Mouse (Mus musculus) kidney, adult 18-20 months (tissue): ENCODE results near the gene Pofut1.
A peak's percentile ranks its signal among the peaks of the same experiment; 100 is the strongest.

Experiments used
- DNase-seq: peaks from one replicate; pipeline ENCODE4 v3.0.0; 2021

Pofut1 gene

DNA sequence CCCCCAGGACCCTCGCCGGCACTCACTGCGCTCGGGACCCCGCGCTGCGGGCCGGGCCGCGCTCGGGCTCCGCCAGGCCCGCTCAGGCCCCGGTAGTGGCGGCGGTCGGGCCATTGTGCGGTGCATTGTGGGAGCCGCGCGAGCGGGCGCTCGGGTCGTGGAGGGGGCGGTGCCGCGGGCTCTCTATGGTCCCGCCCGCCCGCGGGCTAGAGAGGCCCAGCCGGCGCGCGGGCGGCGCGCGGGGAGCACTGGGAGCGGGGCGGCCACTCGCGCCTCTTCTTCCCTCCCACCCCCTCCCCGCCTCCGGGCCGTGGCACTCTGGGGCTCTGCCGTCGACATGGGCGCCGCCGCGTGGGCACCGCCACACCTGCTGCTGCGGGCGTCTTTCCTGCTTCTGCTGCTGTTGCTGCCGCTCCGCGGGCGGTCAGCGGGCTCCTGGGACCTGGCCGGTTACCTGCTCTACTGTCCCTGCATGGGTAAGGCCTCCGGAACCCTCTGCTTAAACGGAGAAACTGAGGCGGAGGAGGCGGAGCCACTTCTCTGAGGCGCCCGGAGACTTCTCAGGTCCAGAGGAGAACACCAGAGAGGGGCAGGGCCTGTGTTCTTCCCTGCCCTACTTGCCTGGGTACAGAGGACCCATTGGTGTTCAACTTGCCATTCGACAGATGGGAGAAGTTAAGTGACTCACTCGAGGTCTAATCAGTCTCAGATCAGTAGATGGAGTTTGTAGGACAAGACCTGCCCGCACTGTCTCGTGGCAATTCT lies at the start of gene Pofut1, which contains the start of gene Plagl2:
Gene Pofut1 (plus strand): TSS at position 284 of the 765 bp plus-strand sequence.
Gene Plagl2 (minus strand): TSS at position 177 of the 765 bp plus-strand sequence.
- DNase-seq: peak; percentile 92

DNA sequence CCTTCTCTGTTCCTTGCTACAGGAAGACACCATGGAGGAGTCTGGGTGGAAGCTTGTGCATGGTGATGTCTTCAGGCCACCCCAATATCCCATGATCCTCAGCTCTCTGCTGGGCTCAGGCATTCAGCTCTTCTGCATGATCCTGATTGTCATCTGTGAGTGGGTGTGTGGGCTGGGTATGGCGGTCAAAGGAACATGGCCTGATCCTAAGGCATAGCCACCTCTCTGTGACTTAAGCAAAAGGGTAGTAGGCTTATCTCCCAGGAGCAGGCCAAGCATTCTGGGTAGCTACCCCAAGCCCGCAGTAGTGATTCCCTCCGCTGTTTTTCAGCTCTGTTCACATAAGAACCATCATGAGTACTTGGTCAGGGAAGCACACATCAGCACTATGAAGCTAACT lies 47.1 kb upstream of the Pofut1 start:
- DNase-seq: no peak

DNA sequence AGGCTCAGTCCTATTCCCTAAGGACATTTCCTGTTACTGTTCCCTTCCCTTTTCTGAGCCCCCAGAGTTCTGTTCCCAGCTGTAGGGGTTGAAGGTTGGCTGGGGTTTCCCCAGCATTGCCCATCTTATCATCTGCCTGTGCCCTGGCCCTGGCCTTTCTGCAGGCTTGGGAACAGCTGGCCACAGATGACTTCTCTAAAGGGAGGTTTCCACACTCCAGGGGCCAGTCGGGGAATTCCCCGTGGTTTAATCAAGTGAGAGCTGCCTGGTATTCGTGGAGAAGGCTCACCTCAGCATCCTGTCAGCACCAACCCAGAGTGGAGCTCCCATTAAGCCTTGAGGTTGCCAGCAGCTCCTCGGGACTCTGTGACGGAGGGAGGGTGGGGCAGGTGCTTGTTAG lies 42.8 kb upstream of the Pofut1 start:
- DNase-seq: no peak

DNA sequence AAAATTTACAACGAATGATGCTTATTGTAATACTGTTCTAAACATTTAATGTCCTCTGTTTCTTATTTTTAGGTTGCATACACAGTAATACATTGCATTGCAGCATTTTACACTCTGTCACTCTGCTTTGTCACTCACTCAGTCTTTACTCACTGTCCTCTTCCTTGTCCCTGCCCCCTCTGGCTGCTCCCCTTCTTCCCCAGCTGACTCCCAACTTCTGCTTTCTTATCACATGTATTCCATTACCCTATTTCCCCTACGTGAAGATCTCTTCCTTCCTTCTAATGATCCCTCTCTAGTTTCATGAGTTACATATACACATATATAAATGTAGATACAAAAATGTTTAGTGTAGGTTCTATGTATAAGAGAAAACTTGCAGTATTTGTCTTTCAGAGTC lies 42.2 kb upstream of the Pofut1 start:
- no peak for DNase-seq

DNA sequence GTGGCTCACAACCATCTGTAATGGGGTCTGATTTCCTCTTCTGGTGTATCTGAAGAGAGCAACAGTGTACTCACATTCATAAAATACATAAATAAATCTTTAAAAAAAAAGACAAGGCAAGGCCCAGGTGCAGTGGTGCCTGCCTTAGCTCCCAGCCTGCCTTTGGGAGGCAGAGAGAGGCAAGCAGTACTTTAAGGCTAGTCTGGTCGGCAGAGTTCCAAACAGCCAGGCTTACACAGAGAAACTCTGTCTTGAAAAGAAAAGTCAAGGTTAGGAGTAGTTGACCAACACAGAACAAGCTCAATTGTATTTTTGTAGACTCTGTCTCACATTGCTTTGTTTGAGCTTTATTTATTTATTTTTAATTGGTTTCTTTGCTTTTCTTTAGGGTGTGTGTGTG lies 38.6 kb upstream of the Pofut1 start:
- DNase-seq: no peak

DNA sequence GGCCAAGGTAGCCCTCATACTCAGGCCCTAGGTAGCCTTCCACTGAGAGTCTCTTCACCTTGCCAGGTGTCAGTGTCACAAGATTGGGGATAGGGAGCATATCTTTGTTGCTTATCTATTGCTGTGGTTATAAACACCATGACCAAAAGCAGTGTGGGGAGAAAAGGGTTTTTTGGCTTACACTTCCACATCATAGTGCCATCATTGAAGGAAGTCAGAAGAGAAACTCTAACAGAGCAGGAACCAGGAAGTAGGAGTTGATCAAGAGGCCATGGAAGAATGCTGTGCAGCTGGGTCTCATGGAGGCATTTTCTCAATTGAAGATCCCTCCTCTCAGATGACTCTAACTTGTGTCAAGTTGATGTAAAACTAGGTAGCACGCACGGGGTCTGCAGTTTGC lies 33.2 kb upstream of the Pofut1 start:
- no peak for DNase-seq

DNA sequence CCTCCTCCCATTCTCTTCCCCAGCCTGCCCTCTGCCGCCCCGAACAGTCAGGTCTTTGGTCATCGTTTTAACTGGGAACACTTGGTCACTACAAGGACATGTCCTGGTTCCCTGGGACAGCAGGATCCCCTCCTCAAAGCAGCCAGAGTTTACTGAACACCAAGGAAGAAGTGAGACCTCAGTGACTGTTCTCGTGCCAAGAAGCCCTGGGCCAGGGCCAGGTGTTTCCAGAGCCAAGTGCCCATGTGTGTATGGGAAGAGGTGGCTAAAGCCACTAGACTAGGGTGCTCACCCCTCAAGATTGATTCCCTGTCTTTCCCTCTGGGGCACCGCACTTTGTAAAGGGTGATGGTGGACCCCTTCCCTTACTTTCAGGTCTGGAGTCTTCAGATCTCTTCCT lies 32.0 kb upstream of the Pofut1 start:
- DNase-seq: no peak

DNA sequence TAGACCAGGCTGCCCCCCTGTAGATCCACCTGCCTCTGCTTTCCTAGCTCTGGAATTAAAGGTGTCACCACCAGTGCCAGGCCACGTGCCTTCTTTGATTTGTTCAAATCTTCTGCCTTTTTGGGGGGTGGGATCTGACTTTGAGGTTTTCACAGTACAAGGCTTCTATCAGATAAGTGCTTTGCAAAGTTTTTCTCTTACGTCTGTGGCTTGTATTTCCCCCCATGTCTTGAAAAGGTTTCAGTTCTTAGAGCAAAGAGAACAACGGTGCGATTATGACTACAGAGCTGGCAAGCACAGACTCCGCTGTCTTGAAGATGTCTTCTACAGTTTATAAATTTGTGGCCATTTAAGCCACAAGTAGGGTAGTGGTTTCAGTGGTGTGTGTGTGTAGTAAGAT lies 29.9 kb upstream of the Pofut1 start:
- DNase-seq: no peak

DNA sequence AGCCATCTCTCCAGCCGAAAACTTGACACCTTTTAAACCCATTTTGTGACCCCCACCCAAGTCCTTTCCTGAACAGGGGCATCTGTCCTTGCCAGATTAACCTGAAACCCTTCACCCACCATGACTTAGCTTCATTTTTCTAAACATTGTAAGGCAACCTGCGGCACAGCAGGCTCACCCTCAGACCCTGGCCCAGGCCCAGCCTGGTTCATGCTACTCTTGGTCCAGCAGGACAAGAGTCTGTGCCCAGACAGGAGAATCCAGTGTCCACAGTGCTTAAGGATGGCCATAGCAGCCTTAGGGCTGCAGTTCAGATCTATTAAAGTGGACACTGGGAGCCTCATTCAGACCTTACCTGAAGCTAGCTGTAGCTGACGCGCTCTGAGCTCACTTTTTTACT lies 28.0 kb upstream of the Pofut1 start:
- DNase-seq: no peak

DNA sequence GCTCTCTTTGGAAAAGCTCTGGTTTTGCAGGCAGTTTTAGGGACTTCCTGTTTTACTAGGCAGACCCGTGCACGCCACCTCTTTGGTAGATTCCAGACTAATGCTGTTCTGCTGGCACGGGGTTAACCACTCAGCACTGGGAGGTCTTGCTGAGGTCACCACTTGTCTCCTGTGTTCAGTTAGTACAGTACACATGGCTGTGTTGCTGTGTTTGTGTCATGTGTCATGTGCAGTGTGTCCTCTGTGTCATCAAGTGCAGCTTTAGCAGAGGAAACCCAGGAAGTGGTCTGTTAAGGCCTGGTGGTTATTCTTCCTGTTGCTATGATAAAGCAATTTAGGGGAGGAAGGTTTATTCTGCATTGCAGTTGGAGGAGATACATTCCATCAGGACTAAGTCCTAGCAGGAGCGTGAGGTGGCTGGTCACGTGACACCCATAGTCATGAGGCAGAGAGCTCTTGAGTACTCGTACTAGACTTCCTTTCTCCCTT lies 26.5 kb upstream of the Pofut1 start:
- no peak for DNase-seq

DNA sequence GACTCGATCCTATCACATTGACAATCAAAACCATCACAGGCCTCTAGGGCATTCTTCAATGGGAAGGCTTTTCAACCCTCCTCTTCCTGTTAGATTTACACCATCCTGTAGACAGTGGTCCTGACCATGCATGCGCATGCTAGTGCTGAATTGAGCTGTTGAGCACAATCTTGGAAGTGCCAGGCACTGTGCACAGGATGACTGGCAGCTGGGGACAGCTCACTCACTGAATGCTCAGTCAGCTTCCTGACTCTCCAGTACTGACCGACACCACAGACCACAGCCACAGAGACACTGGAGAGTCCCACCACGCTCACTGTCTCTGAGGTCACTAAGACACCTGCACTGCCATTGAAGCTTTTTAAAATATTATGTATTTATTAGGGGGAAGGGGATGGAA lies 25.9 kb upstream of the Pofut1 start:
- no peak for DNase-seq

DNA sequence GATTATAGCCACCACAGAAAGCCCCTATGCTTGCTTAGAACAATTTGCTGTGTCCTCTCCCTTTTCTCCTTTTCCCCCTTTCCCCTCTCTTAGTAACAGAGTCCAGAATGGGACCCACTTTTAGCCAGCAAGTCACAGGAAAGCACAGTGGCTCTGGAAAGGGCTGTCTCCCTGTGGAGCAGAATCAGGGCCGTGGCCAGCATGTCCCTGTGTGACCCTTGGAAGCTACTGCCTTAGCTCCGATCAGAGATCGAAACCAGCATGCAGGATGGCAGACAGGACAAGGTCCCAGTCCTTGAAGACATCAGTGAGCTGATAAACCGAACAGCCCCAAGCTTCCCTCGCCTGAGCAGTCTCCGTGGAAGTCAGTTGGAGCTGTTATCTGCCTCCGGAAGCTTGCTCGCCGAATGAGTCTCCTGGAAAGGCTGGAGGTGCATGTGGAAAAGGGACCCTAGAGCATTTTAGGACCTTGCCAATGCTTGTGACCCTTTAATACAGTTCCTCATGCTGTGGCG lies 23.4 kb upstream of the Pofut1 start:
- DNase-seq: no peak

DNA sequence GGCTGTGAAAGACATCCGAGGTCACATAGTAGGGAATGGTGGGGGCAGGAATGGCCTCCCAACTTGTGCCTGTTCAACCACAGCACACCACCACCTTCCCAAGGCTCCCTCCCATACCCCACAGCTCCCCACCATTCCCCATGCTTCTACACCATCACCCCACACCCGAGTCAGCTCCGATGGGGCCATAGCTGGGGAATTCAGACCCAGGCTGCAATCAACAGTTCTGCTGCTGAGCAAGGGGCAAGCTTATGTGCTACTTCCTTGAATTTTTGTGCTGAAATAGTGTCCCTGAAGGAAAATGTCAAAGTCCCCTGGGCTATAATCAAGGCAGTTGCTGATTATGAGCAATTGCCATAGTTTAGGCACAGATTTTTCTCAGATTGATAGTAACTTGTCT lies 22.8 kb upstream of the Pofut1 start:
- DNase-seq: no peak

DNA sequence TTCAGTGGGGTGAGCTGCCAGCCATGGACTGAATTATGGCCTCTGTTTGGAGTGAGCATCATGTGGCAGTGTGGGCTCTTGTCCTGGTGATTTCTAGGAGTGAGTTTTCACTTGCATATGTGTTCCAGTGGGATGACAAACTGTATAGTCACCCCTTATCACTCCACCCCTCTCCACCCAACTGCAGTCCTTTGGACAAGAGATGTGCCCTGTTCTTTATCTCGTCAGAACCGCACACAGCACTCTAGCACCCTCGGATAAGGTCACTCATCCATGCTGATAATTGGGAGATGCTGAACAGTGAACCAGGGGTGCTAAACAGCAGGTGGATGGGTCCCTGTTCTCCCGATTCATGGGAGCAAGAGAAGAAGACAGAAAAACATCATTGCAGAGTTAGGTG lies 19.7 kb upstream of the Pofut1 start:
- DNase-seq: no peak

DNA sequence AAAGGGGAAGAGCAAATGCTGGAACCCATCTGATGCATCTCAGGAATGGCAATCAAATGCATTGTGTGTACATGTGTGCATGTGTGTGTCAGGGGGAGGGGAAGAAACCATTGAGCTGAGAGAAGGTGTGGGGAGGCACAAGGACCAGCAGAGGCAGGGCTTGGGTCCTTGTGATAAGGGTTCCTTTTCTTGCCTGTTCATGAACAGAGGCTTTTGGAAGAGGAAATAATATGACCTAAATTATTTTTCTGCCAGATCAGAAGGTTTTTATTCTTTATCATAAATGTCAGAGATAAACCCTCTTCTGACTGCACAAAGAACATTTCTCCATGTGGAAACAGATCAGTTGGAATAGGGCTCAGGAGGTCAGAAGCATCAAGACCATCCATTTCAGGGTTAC lies 19.2 kb upstream of the Pofut1 start:
- no peak for DNase-seq

DNA sequence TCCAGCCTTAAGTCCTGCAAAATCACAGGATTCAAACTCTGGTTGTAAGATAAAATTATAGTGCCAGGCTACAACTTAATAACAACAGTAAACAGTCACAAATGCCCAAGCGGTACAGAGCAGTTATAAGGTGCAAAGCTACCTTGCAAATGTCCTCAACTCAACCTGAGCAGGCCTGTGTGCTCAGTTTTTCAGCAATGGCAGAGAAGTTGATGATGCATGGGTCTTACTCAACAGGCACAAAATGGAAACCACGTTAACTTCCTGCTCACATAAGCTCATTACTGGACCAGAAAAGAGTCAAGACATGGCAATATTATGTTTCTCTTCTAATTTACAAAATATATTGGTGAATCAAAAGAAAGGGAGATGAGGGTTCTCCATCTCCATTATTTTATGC lies 18.8 kb upstream of the Pofut1 start:
- DNase-seq: no peak

DNA sequence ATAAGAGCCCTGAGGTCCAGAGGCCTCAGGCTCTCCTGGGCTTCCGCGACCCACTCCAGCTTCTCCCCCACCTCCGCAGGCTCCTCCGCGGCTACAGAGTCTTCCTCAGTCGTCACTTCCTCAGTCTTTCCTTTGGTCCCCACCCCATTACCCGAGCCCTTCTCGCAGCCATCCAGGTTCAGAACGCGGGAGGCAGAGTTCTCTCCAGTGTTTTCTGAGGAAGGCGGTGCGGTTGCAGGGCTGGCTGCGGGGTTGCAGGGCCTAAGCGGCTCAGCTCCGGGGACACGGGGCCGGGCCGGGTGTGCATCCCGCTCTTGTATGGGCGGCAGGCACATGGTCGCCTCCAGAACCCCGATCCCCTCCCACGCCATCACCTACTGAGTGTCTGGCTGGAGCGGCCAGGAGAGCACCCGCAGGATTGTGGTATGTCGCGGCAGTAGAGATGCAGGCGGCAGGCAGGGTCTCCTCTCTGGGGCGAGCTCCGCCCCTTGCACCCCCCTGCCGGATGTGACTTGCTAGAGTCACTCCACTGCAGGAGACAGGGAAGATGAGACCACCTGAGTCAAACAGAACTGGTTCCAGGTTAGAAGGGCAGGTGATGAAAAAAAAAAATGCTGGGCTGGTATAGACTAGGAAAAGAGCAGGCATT lies 16.3 kb upstream of the Pofut1 start, which contains the start of gene Tspyl3:
Gene Tspyl3 (minus strand): TSS at position 496 of the 649 bp plus-strand sequence.
- DNase-seq: peak; percentile 13

DNA sequence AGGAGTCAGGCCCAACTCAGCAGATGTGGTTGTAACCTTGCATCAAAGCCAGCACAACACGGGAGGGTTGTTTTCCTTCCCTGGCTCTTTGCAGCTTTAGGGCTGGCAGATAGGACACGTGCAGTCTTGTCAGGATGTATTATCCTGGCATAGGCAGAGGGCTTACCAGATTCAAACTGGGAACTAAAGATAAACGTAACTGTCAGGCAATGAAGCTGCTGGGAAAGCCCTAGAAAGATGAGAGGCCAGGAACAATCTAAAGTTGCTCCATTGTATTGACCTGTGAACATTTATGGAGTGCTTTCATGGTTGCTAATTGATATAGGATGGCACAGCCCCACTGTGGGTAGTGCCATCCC lies 15.8 kb upstream of the Pofut1 start:
- DNase-seq: no peak

DNA sequence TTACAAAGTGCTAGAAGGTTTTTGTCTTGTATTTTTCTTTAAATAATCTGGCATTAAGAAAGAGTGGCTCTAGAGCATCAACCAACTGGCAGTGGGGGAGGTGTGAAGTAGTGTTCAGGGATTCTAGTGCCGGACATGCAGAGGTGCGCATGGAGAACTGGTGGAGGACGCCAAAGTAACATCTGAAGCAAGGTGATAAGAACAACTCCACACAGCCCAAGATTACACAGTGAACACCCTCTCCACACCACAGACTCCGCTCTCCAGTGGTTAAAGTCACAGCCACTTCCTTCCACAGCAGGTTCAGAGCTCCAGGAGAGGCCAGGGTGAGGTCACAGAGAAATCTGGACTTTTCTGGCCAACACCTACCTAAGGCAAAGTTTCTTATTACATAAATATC lies 13.4 kb upstream of the Pofut1 start:
- DNase-seq: no peak

DNA sequence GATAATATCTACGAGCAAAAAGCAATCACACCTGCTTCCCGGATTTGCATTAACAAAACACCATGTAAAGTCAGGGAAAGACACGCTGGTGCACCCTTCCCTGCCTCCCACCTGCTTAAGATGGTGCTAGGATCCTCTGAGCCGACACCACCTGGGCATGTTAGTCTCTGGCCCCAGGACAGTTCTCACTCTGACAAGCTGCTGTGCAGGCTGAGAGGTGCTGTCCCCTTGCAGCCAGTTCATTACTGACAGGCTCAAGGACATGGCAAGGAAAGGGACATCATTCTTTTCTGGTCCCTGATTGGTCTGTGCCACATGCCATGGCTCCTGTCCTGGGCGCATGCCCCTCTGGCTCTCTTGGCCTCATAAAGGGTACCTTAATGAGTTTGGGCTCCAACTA lies 12.8 kb upstream of the Pofut1 start:
- DNase-seq: peak; percentile 22

DNA sequence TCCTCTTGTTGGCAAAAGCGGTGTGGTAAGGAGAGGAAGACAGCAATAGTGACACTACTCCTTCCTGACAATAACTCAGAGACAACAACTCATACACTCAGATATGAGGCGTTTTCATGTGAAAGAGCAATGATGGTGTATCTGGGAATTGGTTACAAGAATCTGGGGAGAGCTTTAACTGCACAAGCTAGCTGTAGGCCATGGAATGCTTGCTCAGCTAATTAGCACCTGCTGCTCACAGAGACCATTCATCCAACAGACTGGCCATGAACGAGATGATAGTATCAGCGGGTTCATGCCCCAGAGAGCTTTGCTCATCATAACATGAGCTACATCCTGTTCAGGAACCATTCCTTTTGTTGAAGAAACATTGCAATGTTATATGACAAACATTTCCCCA lies 4.1 kb upstream of the Pofut1 start:
- DNase-seq: no peak

DNA sequence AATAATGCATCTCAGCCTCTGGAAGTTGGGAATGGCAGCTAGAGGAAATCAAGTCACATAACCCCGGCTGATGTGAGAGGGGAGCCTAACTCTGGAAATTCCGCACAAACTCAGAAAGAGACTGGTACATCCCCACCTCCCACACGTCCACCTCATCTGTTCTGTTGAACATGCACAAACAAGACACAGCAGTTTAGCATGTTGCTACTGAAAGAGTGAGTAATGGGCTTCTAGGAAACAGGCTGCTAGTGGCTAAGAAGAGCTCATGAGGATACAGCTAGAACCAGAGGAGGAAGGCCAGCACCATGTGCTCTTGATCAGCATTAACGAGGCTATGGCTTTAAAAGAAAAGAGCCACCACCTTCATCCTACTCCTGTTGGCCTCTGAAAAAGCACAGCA lies 3.4 kb upstream of the Pofut1 start:
- DNase-seq: no peak

DNA sequence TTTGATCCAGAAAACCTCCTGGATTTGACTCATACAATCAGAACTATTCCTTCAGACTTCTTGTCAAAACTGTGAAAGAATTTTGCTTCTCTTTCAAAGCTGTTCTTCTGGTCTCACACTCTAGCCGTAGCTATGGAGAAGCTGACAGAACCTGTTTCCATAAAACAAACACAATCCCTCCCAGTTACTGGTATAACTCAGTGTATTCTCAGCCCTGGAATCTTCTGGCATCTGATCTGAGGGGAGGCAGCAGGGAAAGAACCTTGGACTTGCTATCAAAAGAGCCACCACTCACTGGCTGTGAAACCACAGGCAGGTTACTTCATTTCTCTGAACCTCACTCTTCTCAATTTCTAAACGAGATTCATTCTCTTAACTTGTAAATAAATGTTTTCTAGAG lies 2.9 kb upstream of the Pofut1 start:
- no peak for DNase-seq
